ENCODE assay signal across 8 mouse cellular contexts in genomic region chr19:8941136-8941514, GRCm38 (mm10). TPM values are rescaled to one million over a fixed set of nuclear protein-coding genes. Genes with fewer than 3 reads are reported as not detected.
DNase-seq lines count a peak whose midpoint lies in the region; ATAC-seq and TF ChIP-seq lines count a peak whose summit lies in the region.

No protein-coding gene starts in this region.

- peak in 1 of 2 experiments; percentile 29 for DNase-seq in cerebellum, adult 2 months
- DNase-seq in cerebellum, adult 9-10 months, result no peak
- no peak for DNase-seq in spleen, postnatal 4 days (ENCODE audit: low spot score in 2 of 2)
- no peak for DNase-seq in left cerebral cortex, adult 8-10 months (ENCODE audit: low spot score in 2 of 2)

- no peaks in the 10 kb centered on the region for H3K9me3 ChIP-seq in megakaryocyte, embryonic 14.5 days
- H3K9me3 ChIP-seq in intestine, postnatal 0 days (ENCODE audit: control insufficient read depth), result no peaks in the 10 kb centered on the region

- ATAC-seq in megakaryocyte, adult 5-6 weeks (ENCODE audit: poor library complexity, severe bottlenecking), result no peak
- ATAC-seq in intestine, postnatal 0 days, result no peak

- H3K4me1 ChIP-seq in cerebellum, adult 2 months (ENCODE audit: control insufficient read depth, insufficient read depth, low read length), result peaks cover 10% of the 10 kb centered on the region
- H3K4me1 ChIP-seq in megakaryocyte, embryonic 14.5 days, result peaks cover 63% of the 10 kb centered on the region
- H3K4me1 ChIP-seq in intestine, postnatal 0 days (replicated peaks; ENCODE audit: control insufficient read depth, insufficient read depth, low read length), result no peaks in the 10 kb centered on the region; the same call in 1 of the 2 replicates
- H3K4me1 ChIP-seq in olfactory bulb, adult 2 months (ENCODE audit: control insufficient read depth, insufficient read depth, low read length), result peaks cover 12% of the 10 kb centered on the region

- no peaks in the 10 kb centered on the region for H3K27me3 ChIP-seq in cerebellum, adult 2 months (ENCODE audit: control insufficient read depth, insufficient read depth, low read length)
- no peaks in the 10 kb centered on the region for H3K27me3 ChIP-seq in megakaryocyte, embryonic 14.5 days (replicated peaks)
- H3K27me3 ChIP-seq in intestine, postnatal 0 days (replicated peaks; ENCODE audit: control insufficient read depth, insufficient read depth, low read length), result no peaks in the 10 kb centered on the region

- peaks cover 75% of the 10 kb centered on the region for H3K36me3 ChIP-seq in megakaryocyte, embryonic 14.5 days (replicated peaks; ENCODE audit: low read length)
- peaks cover 43% of the 10 kb centered on the region for H3K36me3 ChIP-seq in intestine, postnatal 0 days (ENCODE audit: control insufficient read depth, insufficient read depth)

- TF ChIP-seq POLR2A in cerebellum, adult 2 months (IDR thresholded peaks at IDR 0.05; ENCODE audit: borderline replicate concordance, insufficient read depth, low read length), result no peak
- no peak for TF ChIP-seq POLR2A in olfactory bulb, adult 2 months (IDR thresholded peaks at IDR 0.05; ENCODE audit: insufficient read depth, low read depth, low read length)

- no peak overlapping the region for H3K27ac ChIP-seq in cerebellum, adult 2 months (ENCODE audit: insufficient read depth, low read length)
- peak overlapping the region; percentile 98; the same call in 1 of the 2 replicates for H3K27ac ChIP-seq in intestine, postnatal 0 days (ENCODE audit: low read depth, low read length)
- H3K27ac ChIP-seq in olfactory bulb, adult 2 months (ENCODE audit: insufficient read depth, low read depth, low read length), result peak overlapping the region; percentile 18; the same call in 1 of the 2 replicates

- TF ChIP-seq CTCF in cerebellum, adult 2 months (IDR thresholded peaks at IDR 0.05; ENCODE audit: borderline replicate concordance, insufficient read depth, low read depth, low read length), result no peak
- TF ChIP-seq CTCF in intestine, postnatal 0 days (IDR thresholded peaks at IDR 0.05; ENCODE audit: low read depth), result no peak
- no peak for TF ChIP-seq CTCF in olfactory bulb, adult 2 months (IDR thresholded peaks at IDR 0.05; ENCODE audit: insufficient read depth, low read depth, low read length)

- peak overlapping the region; percentile 68 for H3K4me3 ChIP-seq in cerebellum, adult 2 months (replicated peaks; ENCODE audit: insufficient read depth, low read depth, low read length)
- H3K4me3 ChIP-seq in megakaryocyte, embryonic 14.5 days (replicated peaks), result peak overlapping the region; percentile 99
- H3K4me3 ChIP-seq in intestine, postnatal 0 days (ENCODE audit: low read depth, low read length), result peak overlapping the region; percentile 83
- peak overlapping the region; percentile 83 for H3K4me3 ChIP-seq in olfactory bulb, adult 2 months (ENCODE audit: insufficient read depth, low read depth, low read length)

- peak overlapping the region; percentile 81 for H3K4me2 ChIP-seq in intestine, postnatal 0 days (replicated peaks; ENCODE audit: low read depth)

- WGBS in cerebellum, adult 2 months, result 39% methylated on average over 10 of the region's 10 CpGs
- WGBS in intestine, postnatal 0 days, result 38% methylated on average over 10 of the region's 10 CpGs
- WGBS in olfactory bulb, adult 2 months, result 37% methylated on average over 10 of the region's 10 CpGs

- H3K9ac ChIP-seq in intestine, postnatal 0 days (ENCODE audit: low read depth, low read length), result peak overlapping the region; percentile 98

RNA-seq across cellular contexts. Expression of gene Mta2, which starts 0.6 kb away (rescaled TPM):
- 30.9 and 33.9 TPM in 2 replicates for polyA plus RNA-seq in cerebellum, adult 2 months (2012; rRNA removed)
- polyA plus RNA-seq in megakaryocyte, embryonic 14.5 days (2012; ENCODE audit: insufficient read depth, low replicate concordance), result 5.1 and 27.3 TPM in 2 replicates
- total RNA-seq in megakaryocyte, adult 5-6 weeks (2015), result 47.3 and 53.3 TPM in 2 replicates
- total RNA-seq in megakaryocyte, adult 5-6 weeks (2017), result 98.8 and 106 TPM in 2 replicates
- polyA plus RNA-seq in intestine, postnatal 0 days (2015; fragmentation: Nextera tagmentation; extraction: Ambion mirVana), result 53.1 and 54.1 TPM in 2 replicates
- not detected in 2 replicates for polyA plus RNA-seq in olfactory bulb, adult 2 months (2012; ENCODE audit: insufficient read depth, insufficient read length, low replicate concordance, missing spikeins)
- 10 to 100 TPM; 46.8 to 53.8 (median 50.4) TPM for total RNA-seq in left cerebral cortex, adult 8-10 months (2022)

RNA-seq across cellular contexts. Expression of gene Eml3, which starts 11.8 kb away (rescaled TPM):
- polyA plus RNA-seq in cerebellum, adult 2 months (2012; rRNA removed), result 40.2 and 45.0 TPM in 2 replicates
- 31.6 and 32.2 TPM in 2 replicates for polyA plus RNA-seq in megakaryocyte, embryonic 14.5 days (2012; ENCODE audit: insufficient read depth, low replicate concordance)
- 17.1 and 18.0 TPM in 2 replicates for total RNA-seq in megakaryocyte, adult 5-6 weeks (2015)
- 29.3 and 32.0 TPM in 2 replicates for total RNA-seq in megakaryocyte, adult 5-6 weeks (2017)
- polyA plus RNA-seq in intestine, postnatal 0 days (2015; fragmentation: Nextera tagmentation; extraction: Ambion mirVana), result 12.0 and 13.6 TPM in 2 replicates
- not detected in 2 replicates for polyA plus RNA-seq in olfactory bulb, adult 2 months (2012; ENCODE audit: insufficient read depth, insufficient read length, low replicate concordance, missing spikeins)
- total RNA-seq in left cerebral cortex, adult 8-10 months (2022), result 10 to 100 TPM; 12.6 to 15.3 (median 13.8) TPM

RNA-seq across cellular contexts. Expression of gene Rom1, which starts 12.0 kb away (rescaled TPM):
- polyA plus RNA-seq in cerebellum, adult 2 months (2012; rRNA removed), result 24.1 and 24.2 TPM in 2 replicates
- polyA plus RNA-seq in megakaryocyte, embryonic 14.5 days (2012; ENCODE audit: insufficient read depth, low replicate concordance), result 4.2 and 8.2 TPM in 2 replicates
- 1.4 and 1.8 TPM in 2 replicates for total RNA-seq in megakaryocyte, adult 5-6 weeks (2015)
- 0.81 and 3.2 TPM in 2 replicates for total RNA-seq in megakaryocyte, adult 5-6 weeks (2017)
- polyA plus RNA-seq in intestine, postnatal 0 days (2015; fragmentation: Nextera tagmentation; extraction: Ambion mirVana), result 6.3 and 6.7 TPM in 2 replicates
- not detected in 2 replicates for polyA plus RNA-seq in olfactory bulb, adult 2 months (2012; ENCODE audit: insufficient read depth, insufficient read length, low replicate concordance, missing spikeins)
- total RNA-seq in left cerebral cortex, adult 8-10 months (2022), result 10 to 100 TPM in 1 of 4 experiments, 1 to 10 TPM in 3; 7.9 to 10.1 (median 8.9) TPM

RNA-seq across cellular contexts. Expression of gene Tut1, which starts 12.5 kb away (rescaled TPM):
- 20.5 and 20.8 TPM in 2 replicates for polyA plus RNA-seq in cerebellum, adult 2 months (2012; rRNA removed)
- 25.5 and 37.3 TPM in 2 replicates for polyA plus RNA-seq in megakaryocyte, embryonic 14.5 days (2012; ENCODE audit: insufficient read depth, low replicate concordance)
- total RNA-seq in megakaryocyte, adult 5-6 weeks (2015), result 1.7 and 2.9 TPM in 2 replicates
- total RNA-seq in megakaryocyte, adult 5-6 weeks (2017), result 8.8 and 9.9 TPM in 2 replicates
- 10.7 and 11.1 TPM in 2 replicates for polyA plus RNA-seq in intestine, postnatal 0 days (2015; fragmentation: Nextera tagmentation; extraction: Ambion mirVana)
- not detected in 2 replicates for polyA plus RNA-seq in olfactory bulb, adult 2 months (2012; ENCODE audit: insufficient read depth, insufficient read length, low replicate concordance, missing spikeins)
- 10 to 100 TPM; 20.5 to 26.0 (median 22.1) TPM for total RNA-seq in left cerebral cortex, adult 8-10 months (2022)

RNA-seq across cellular contexts. Expression of gene B3gat3, which starts 21.0 kb away (rescaled TPM):
- polyA plus RNA-seq in cerebellum, adult 2 months (2012; rRNA removed), result 224 and 238 TPM in 2 replicates
- polyA plus RNA-seq in megakaryocyte, embryonic 14.5 days (2012; ENCODE audit: insufficient read depth, low replicate concordance), result 135 and 141 TPM in 2 replicates
- total RNA-seq in megakaryocyte, adult 5-6 weeks (2015), result 19.5 and 23.3 TPM in 2 replicates
- total RNA-seq in megakaryocyte, adult 5-6 weeks (2017), result 28.9 and 29.8 TPM in 2 replicates
- polyA plus RNA-seq in intestine, postnatal 0 days (2015; fragmentation: Nextera tagmentation; extraction: Ambion mirVana), result 36.6 and 37.5 TPM in 2 replicates
- not detected in 2 replicates for polyA plus RNA-seq in olfactory bulb, adult 2 months (2012; ENCODE audit: insufficient read depth, insufficient read length, low replicate concordance, missing spikeins)
- 100 to 1,000 TPM; 155 to 175 (median 172) TPM for total RNA-seq in left cerebral cortex, adult 8-10 months (2022)
